Mouse (Mus musculus) neural tube, embryonic 11.5 days (tissue): ENCODE data around the gene Ints6. TPM values are rescaled to one million over a fixed set of nuclear protein-coding genes. Genes with fewer than 3 reads are reported as not detected.

Experiments
- ATAC-seq: fragments of 200-750 bp; cut with Nextera tagmentation; 2 replicates; pipeline ENCODE4 v1.8.0; 2017; ENCODE audit warnings: moderate number of reproducible peaks, mild to moderate bottlenecking, moderate TSS enrichment, moderate library complexity; ENCODE audit not compliant: insufficient read depth, low FRiP score, low TSS enrichment
- DNase-seq: peaks from one replicate; pipeline ENCODE4 v3.0.0-alpha.2; 2015; ENCODE audit warnings: low spot score
- H3K27ac ChIP-seq: fragments of 300-500 bp; sonication (generic); 2 replicates; pipeline ENCODE4 v1.5.1; 2014; ENCODE audit warnings: low read depth, mild to moderate bottlenecking, low read length
- H3K27me3 ChIP-seq: fragments of 300-500 bp; sonication (generic); 2 replicates; pipeline ENCODE4 v1.6.1; 2014; ENCODE audit warnings: mild to moderate bottlenecking, low read length, mixed read lengths; ENCODE audit not compliant: control insufficient read depth, insufficient read depth
- H3K36me3 ChIP-seq: fragments of 300-500 bp; sonication (generic); 2 replicates; pipeline ENCODE4 v1.6.1; 2014; ENCODE audit warnings: mild to moderate bottlenecking, low read length, moderate library complexity, mixed read lengths; ENCODE audit not compliant: control insufficient read depth, insufficient read depth
- H3K4me1 ChIP-seq: fragments of 300-500 bp; sonication (generic); 2 replicates; pipeline ENCODE4 v1.6.1; 2014; ENCODE audit warnings: low read length, mixed read lengths; ENCODE audit not compliant: control insufficient read depth, insufficient read depth
- H3K4me2 ChIP-seq: fragments of 300-500 bp; sonication (generic); 2 replicates; pipeline ENCODE4 v1.6.1; 2014; ENCODE audit warnings: low read depth, mild to moderate bottlenecking, moderate library complexity
- H3K4me3 ChIP-seq: fragments of 300-500 bp; sonication (generic); 2 replicates; pipeline ENCODE4 v1.5.1; 2014; ENCODE audit warnings: low read depth, low read length
- H3K9ac ChIP-seq: fragments of 300-500 bp; sonication (generic); 2 replicates; pipeline ENCODE4 v1.6.1; 2014; ENCODE audit warnings: mild to moderate bottlenecking, low read length
- H3K9me3 ChIP-seq: fragments of 300-500 bp; sonication (generic); 2 replicates; pipeline ENCODE4 v1.6.1; 2016; ENCODE audit warnings: low read length; ENCODE audit not compliant: control insufficient read depth
- WGBS: fragments of 180-500 bp; shearing (Covaris S2); extraction: QIAGEN DNeasy Blood & Tissue Kit; methylation state at CpG from one replicate; pipeline ENCODE4 v1.1.7; 2014; 5-methylcytosine and 5-hydroxymethylcytosine counted together
- polyA plus RNA-seq: library from polyadenylated mRNA; unstranded; fragments of >200 nt; fragmentation: Nextera tagmentation; extraction: Ambion mirVana; gene quantifications from 2 replicates; pipeline ENCODE4 v1.2.1, GENCODE M21; 2014

The Ints6 gene
- polyA plus RNA-seq, 1 experiment from 2014 or later: 30.1 TPM

DNA sequence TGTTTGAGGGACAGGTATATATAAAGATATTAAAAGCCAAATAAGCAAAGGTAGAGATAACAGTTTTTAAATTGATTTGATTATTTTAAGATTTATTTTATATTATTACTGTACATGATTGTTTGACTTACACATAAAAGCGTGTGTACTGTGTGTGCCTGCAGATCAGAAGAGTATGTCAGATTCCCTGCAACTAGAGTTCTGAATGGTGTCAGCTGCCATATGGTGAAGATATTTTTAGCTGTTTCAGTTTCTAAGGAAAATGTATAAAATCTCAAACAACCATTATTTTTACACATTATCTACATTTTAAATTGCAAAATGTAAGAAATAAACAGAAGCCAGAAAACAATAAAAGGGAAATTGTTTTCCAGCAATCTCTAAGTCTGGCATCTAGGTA, 39.3 kb downstream of the Ints6 start:
- no peaks in the 10 kb centered on the region for H3K4me1 ChIP-seq
- DNase-seq: no peak
- H3K27ac ChIP-seq: no peak overlapping the region
- no peak overlapping the region for H3K4me2 ChIP-seq
- H3K9me3 ChIP-seq: no peaks in the 10 kb centered on the region
- no peaks in the 10 kb centered on the region for H3K36me3 ChIP-seq
- H3K9ac ChIP-seq: no peak overlapping the region
- no peaks in the 10 kb centered on the region for H3K27me3 ChIP-seq
- H3K4me3 ChIP-seq: no peak overlapping the region
- 94% methylated on average over 1 of the region's 1 CpGs for WGBS
- ATAC-seq: no peak

DNA sequence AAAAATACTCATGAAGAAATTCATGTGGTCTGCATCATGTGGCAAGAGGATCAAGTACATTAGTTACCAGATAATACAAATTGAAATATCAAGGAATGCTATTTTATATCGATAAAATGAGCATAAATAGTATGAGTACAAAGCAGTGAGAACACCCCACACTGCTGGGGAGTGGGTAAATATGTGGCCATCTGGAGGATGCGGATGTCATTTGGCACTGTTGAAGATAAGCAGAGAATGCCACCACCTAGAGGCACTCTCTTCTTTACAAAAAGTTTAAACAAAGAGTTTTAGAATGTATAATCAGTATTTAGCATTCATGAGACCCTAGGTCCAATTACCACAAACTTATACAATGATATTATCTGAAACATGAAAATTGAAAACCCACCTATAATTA, 42.8 kb downstream of the Ints6 start:
- no peaks in the 10 kb centered on the region for H3K36me3 ChIP-seq
- ATAC-seq: no peak
- no peaks in the 10 kb centered on the region for H3K9me3 ChIP-seq
- 92% methylated on average over 2 of the region's 2 CpGs for WGBS
- no peak overlapping the region for H3K9ac ChIP-seq
- H3K4me1 ChIP-seq: no peaks in the 10 kb centered on the region
- no peak overlapping the region for H3K27ac ChIP-seq
- no peaks in the 10 kb centered on the region for H3K27me3 ChIP-seq
- no peak overlapping the region for H3K4me2 ChIP-seq
- DNase-seq: no peak
- no peak overlapping the region for H3K4me3 ChIP-seq

GRCm38 (mm10) chr14:62673646-62674045, 87.3 kb downstream of the Ints6 start:
- no peaks in the 10 kb centered on the region for H3K4me1 ChIP-seq
- WGBS: 86% methylated on average over 3 of the region's 3 CpGs
- H3K9ac ChIP-seq: no peak overlapping the region
- ATAC-seq: no peak
- no peaks in the 10 kb centered on the region for H3K9me3 ChIP-seq
- no peaks in the 10 kb centered on the region for H3K36me3 ChIP-seq
- H3K27ac ChIP-seq: no peak overlapping the region
- H3K27me3 ChIP-seq: no peaks in the 10 kb centered on the region
- no peak overlapping the region for H3K4me2 ChIP-seq
- DNase-seq: no peak
- H3K4me3 ChIP-seq: no peak overlapping the region

GRCm38 (mm10) chr14:62664976-62665673, 95.8 kb downstream of the Ints6 start:
- Histone ChIP-seq H3K4me2 (no peak overlapping the region), H3K9me3 (no peaks in the 10 kb centered on the region), H3K36me3 (no peaks in the 10 kb centered on the region), H3K4me1 (no peaks in the 10 kb centered on the region), H3K4me3 (no peak overlapping the region), H3K9ac (no peak overlapping the region), H3K27ac (no peak overlapping the region), H3K27me3 (no peaks in the 10 kb centered on the region)
- 47% methylated on average over 9 of the region's 9 CpGs for WGBS
- DNase-seq (no peak), ATAC-seq (no peak)

DNA sequence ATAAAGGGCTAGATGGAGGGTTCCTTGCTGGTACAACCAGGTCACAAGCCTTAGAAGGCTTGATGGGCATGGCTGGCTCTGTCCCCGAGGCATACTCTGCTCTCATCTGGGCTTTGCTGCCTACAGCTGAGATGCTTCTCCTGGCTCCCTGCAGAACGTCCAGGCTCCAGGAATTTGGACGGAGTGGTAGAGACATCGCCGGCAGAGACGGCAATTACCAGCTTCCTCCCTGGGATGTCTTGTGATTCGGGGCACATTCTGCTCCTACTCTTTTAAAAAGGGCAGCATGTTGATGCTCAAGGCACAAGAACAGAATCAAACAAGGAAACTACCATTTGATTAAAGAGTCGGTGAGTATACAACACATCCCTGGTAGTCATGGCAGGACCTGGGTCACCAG, 97.6 kb downstream of the Ints6 start, which contains the start of gene Serpine3:
TSS of gene Serpine3 (plus strand) at position 301 of the 400 bp plus-strand sequence.
- H3K27me3 ChIP-seq: no peaks in the 10 kb centered on the region
- no peaks in the 10 kb centered on the region for H3K36me3 ChIP-seq
- no peak within 1 kb of the TSS for H3K4me3 ChIP-seq
- WGBS: 81% methylated on average over 8 of the region's 8 CpGs
- H3K9ac ChIP-seq: no peak within 1 kb of the TSS
- H3K4me1 ChIP-seq: no peaks in the 10 kb centered on the region
- no peak for ATAC-seq
- DNase-seq: no peak
- H3K4me2 ChIP-seq: no peak within 1 kb of the TSS
- H3K27ac ChIP-seq: no peak within 1 kb of the TSS
- H3K9me3 ChIP-seq: no peaks in the 10 kb centered on the region

DNA sequence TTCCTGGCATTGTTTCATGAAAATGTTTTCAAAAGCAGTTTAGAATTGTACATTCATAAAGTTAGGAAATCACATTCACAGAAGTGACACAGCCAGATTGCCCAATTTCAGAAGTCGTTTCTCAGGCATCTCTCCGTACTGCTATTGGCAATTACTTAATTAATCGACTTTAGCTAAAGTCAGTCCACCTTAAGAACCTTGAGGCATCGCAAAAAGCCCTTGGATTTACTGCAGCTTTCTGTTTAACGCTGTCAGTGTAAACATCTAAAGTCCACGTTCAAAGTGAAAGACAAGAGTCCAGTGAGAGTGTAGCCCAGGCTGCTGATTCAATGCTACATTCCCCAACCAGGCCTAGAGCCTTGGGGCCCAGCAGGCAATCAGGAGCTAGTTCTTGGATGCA, 98.6 kb downstream of the Ints6 start:
- no peaks in the 10 kb centered on the region for H3K36me3 ChIP-seq
- no peak overlapping the region for H3K9ac ChIP-seq
- no peaks in the 10 kb centered on the region for H3K9me3 ChIP-seq
- whole genome bisulfite sequencing: 84% methylated on average over 6 of the region's 6 CpGs
- ATAC-seq (no peak), DNase-seq (no peak)
- no peak overlapping the region for H3K27ac ChIP-seq
- no peak overlapping the region for H3K4me2 ChIP-seq
- H3K27me3 ChIP-seq: no peaks in the 10 kb centered on the region
- H3K4me3 ChIP-seq: no peak overlapping the region
- no peaks in the 10 kb centered on the region for H3K4me1 ChIP-seq

DNA sequence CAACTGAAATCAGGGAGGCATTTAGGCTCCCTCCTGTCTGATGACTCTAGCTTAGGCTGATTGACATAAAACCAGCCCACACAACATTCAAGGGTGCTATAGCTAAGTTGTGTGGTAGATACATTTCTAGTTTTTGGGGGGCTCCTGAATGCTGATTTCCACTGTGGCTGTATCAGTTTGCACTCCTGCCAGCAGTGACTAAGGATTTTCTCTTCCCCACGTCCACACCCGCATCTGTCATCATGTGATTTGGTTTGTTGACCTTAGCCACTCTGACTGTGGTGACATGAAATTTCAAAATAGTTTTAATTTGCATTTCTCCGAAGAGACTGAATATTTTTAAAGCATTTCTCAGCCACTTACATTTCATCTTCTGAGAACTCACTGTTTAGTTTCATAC, 103.5 kb downstream of the Ints6 start:
- Histone ChIP-seq H3K4me3 (no peak overlapping the region), H3K4me1 (no peaks in the 10 kb centered on the region), H3K27ac (no peak overlapping the region), H3K4me2 (no peak overlapping the region), H3K9ac (no peak overlapping the region), H3K27me3 (no peaks in the 10 kb centered on the region), H3K9me3 (no peaks in the 10 kb centered on the region), H3K36me3 (no peaks in the 10 kb centered on the region)
- no peak for ATAC-seq
- no peak for DNase-seq
- 83% methylated on average over 3 of the region's 3 CpGs for WGBS

- Histone ChIP-seq H3K27ac (no peak overlapping the region), H3K4me2 (no peak overlapping the region), H3K27me3 (no peaks in the 10 kb centered on the region), H3K4me1 (no peaks in the 10 kb centered on the region), H3K36me3 (no peaks in the 10 kb centered on the region), H3K9me3 (no peaks in the 10 kb centered on the region), H3K4me3 (no peak overlapping the region), H3K9ac (no peak overlapping the region)
- 80% methylated on average over 7 of the region's 7 CpGs for WGBS
- DNase-seq (no peak), ATAC-seq (no peak)
Measured at GRCm38 (mm10) chr14:62655996-62656395, 105.0 kb downstream of the Ints6 start.

DNA sequence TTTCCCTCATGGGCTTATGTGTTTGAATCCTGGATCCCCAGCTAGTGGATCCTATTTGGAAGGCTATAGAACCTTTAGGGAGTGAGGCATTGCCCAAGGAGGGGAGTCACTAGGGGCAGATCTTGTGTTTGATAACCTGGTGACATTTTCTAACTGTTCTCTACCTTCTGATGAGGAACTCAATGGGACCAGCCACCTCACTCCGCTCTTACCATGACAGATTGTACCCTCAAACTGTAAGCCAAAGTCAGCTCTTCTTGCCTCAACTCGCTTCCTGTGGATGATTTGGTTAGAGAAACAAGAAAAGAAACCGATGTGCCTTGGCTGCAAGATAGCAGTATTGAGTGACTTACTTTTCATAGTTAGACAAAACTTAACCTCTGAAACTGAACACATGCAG, 109.2 kb downstream of the Ints6 start:
- H3K27ac ChIP-seq: no peak overlapping the region
- 94% methylated on average over 3 of the region's 3 CpGs for WGBS
- no peaks in the 10 kb centered on the region for H3K36me3 ChIP-seq
- no peak overlapping the region for H3K9ac ChIP-seq
- H3K4me1 ChIP-seq: no peaks in the 10 kb centered on the region
- ATAC-seq: no peak
- no peaks in the 10 kb centered on the region for H3K27me3 ChIP-seq
- DNase-seq: no peak
- H3K9me3 ChIP-seq: no peaks in the 10 kb centered on the region
- H3K4me3 ChIP-seq: no peak overlapping the region
- H3K4me2 ChIP-seq: no peak overlapping the region
